27 mouse cellular contexts compared by ENCODE assay signal in genomic region chr8:76507247-76507646, GRCm38 (mm10).
DNase-seq lines count a peak whose midpoint lies in the region; ATAC-seq and TF ChIP-seq lines count a peak whose summit lies in the region.
"Had no signal": no experiment of that assay in that cellular context is flagged by ENCODE, and none has a peak within 500 bp of the region (broad histone marks: within the 10 kb centered on the region; RNA-seq: fewer than 3 reads in every experiment).

No protein-coding gene starts in this region.

- H3K27ac ChIP-seq in liver, adult 2 months (replicated peaks; ENCODE audit: insufficient read depth, low read depth, low read length), result no peak overlapping the region
- no peak overlapping the region for H3K27ac ChIP-seq in liver, embryonic 12.5 days
- no peak overlapping the region for H3K27ac ChIP-seq in intestine, postnatal 0 days (ENCODE audit: low read depth, low read length)
- H3K27ac ChIP-seq in stomach, postnatal 0 days (replicated peaks), result no peak overlapping the region
- no peak overlapping the region for H3K27ac ChIP-seq in midbrain, embryonic 16.5 days (ENCODE audit: low read length)
- H3K27ac ChIP-seq: embryonic facial prominence, embryonic 12.5 days; embryonic facial prominence, embryonic 15.5 days; gastrocnemius, adult 2 months; heart, embryonic 13.5 days; hindbrain, embryonic 14.5 days; hindbrain, postnatal 0 days had no signal

- no peaks in the 10 kb centered on the region for H3K9me3 ChIP-seq in liver, embryonic 12.5 days (replicated peaks)
- no peaks in the 10 kb centered on the region for H3K9me3 ChIP-seq in intestine, postnatal 0 days (ENCODE audit: control insufficient read depth)
- no peaks in the 10 kb centered on the region for H3K9me3 ChIP-seq in stomach, postnatal 0 days (ENCODE audit: control insufficient read depth, low read length)
- H3K9me3 ChIP-seq in midbrain, embryonic 16.5 days (replicated peaks; ENCODE audit: control insufficient read depth, low read length, poor library complexity, severe bottlenecking), result no peaks in the 10 kb centered on the region
- H3K9me3 ChIP-seq: embryonic facial prominence, embryonic 12.5 days; embryonic facial prominence, embryonic 15.5 days; G1E; heart, embryonic 13.5 days had no signal

- TF ChIP-seq POLR2A in liver, adult 2 months (IDR thresholded peaks at IDR 0.05; ENCODE audit: extremely low read depth, insufficient read depth, low read length), result no peak

- H3K4me1 ChIP-seq in liver, adult 2 months (ENCODE audit: control insufficient read depth, insufficient read depth, low read length), result no peaks in the 10 kb centered on the region
- no peaks in the 10 kb centered on the region for H3K4me1 ChIP-seq in liver, embryonic 12.5 days
- no peaks in the 10 kb centered on the region for H3K4me1 ChIP-seq in intestine, postnatal 0 days (replicated peaks; ENCODE audit: control insufficient read depth, insufficient read depth, low read length)
- no peaks in the 10 kb centered on the region for H3K4me1 ChIP-seq in stomach, postnatal 0 days (replicated peaks; ENCODE audit: control insufficient read depth, insufficient read depth)
- H3K4me1 ChIP-seq in midbrain, embryonic 16.5 days (ENCODE audit: control insufficient read depth, insufficient read depth, low read length), result no peaks in the 10 kb centered on the region
- H3K4me1 ChIP-seq: embryonic facial prominence, embryonic 12.5 days; embryonic facial prominence, embryonic 15.5 days; heart, embryonic 13.5 days had no signal

- H3K4me2 ChIP-seq in liver, embryonic 12.5 days, result no peak overlapping the region
- H3K4me2 ChIP-seq in intestine, postnatal 0 days (replicated peaks; ENCODE audit: low read depth), result peak overlapping the region; percentile 21; the same call in 1 of the 2 replicates
- H3K4me2 ChIP-seq in stomach, postnatal 0 days (replicated peaks; ENCODE audit: low read depth), result no peak overlapping the region
- H3K4me2 ChIP-seq in midbrain, embryonic 16.5 days (ENCODE audit: low read length), result no peak overlapping the region
- H3K4me2 ChIP-seq: embryonic facial prominence, embryonic 12.5 days; embryonic facial prominence, embryonic 15.5 days; heart, embryonic 13.5 days; hindbrain, embryonic 14.5 days had no signal

- no peaks in the 10 kb centered on the region for H3K79me2 ChIP-seq in liver, adult 2 months (ENCODE audit: control insufficient read depth, insufficient read depth, low read length)

- peak; percentile 57 for DNase-seq in liver, adult 2 months (ENCODE audit: extremely low read depth, low read depth, low spot score)
- DNase-seq in stomach, postnatal 0 days (ENCODE audit: low spot score), result no peak
- DNase-seq in layer of hippocampus, adult 9-10 months (ENCODE audit: low spot score), result no peak
- DNase-seq: adrenal gland, postnatal 10 days; adrenal gland, postnatal 36 days; B cell, adult 2 months; cerebellum, adult 18-20 months; cerebellum, adult 9-10 months; cerebellum, postnatal 14 days; forebrain, postnatal 0 days; gastrocnemius, adult 2 months; gastrocnemius, postnatal 14 days; heart, adult 18-20 months; heart, postnatal 14 days; heart, postnatal 4 days had no signal

- H3K4me3 ChIP-seq in liver, adult 2 months (ENCODE audit: insufficient read depth, low read depth, low read length), result no peak overlapping the region
- H3K4me3 ChIP-seq in liver, embryonic 12.5 days, result no peak overlapping the region
- no peak overlapping the region for H3K4me3 ChIP-seq in intestine, postnatal 0 days (ENCODE audit: low read depth, low read length)
- H3K4me3 ChIP-seq in stomach, postnatal 0 days (ENCODE audit: low read depth, low read length), result no peak overlapping the region
- no peak overlapping the region for H3K4me3 ChIP-seq in midbrain, embryonic 16.5 days (ENCODE audit: low read depth, low read length)
- H3K4me3 ChIP-seq: embryonic facial prominence, embryonic 12.5 days; embryonic facial prominence, embryonic 15.5 days; gastrocnemius, adult 2 months; heart, embryonic 13.5 days had no signal

- no peaks in the 10 kb centered on the region for H3K27me3 ChIP-seq in liver, adult 2 months (ENCODE audit: control insufficient read depth, insufficient read depth, low read length)
- H3K27me3 ChIP-seq in liver, embryonic 12.5 days (replicated peaks), result no peaks in the 10 kb centered on the region
- no peaks in the 10 kb centered on the region for H3K27me3 ChIP-seq in intestine, postnatal 0 days (replicated peaks; ENCODE audit: control insufficient read depth, insufficient read depth, low read length)
- H3K27me3 ChIP-seq in stomach, postnatal 0 days (ENCODE audit: control insufficient read depth, insufficient read depth, low read length), result no peaks in the 10 kb centered on the region
- no peaks in the 10 kb centered on the region for H3K27me3 ChIP-seq in midbrain, embryonic 16.5 days (ENCODE audit: control insufficient read depth, insufficient read depth, low read depth, low read length)
- H3K27me3 ChIP-seq: CH12.LX; embryonic facial prominence, embryonic 12.5 days; embryonic facial prominence, embryonic 15.5 days; heart, embryonic 13.5 days; Patski had no signal

- H3K9ac ChIP-seq in liver, adult 2 months (ENCODE audit: low read depth, low read length), result no peak overlapping the region
- no peak overlapping the region for H3K9ac ChIP-seq in liver, embryonic 12.5 days
- no peak overlapping the region for H3K9ac ChIP-seq in intestine, postnatal 0 days (ENCODE audit: low read depth, low read length)
- H3K9ac ChIP-seq in stomach, postnatal 0 days (ENCODE audit: low read length), result no peak overlapping the region
- no peak overlapping the region for H3K9ac ChIP-seq in midbrain, embryonic 16.5 days (ENCODE audit: low read depth, low read length)
- H3K9ac ChIP-seq: embryonic facial prominence, embryonic 12.5 days; embryonic facial prominence, embryonic 15.5 days; forebrain, postnatal 0 days; heart, embryonic 13.5 days; hindbrain, embryonic 14.5 days had no signal

- no peaks in the 10 kb centered on the region for H3K36me3 ChIP-seq in liver, adult 2 months (ENCODE audit: control insufficient read depth, insufficient read depth, low read length)
- no peaks in the 10 kb centered on the region for H3K36me3 ChIP-seq in liver, embryonic 12.5 days
- no peaks in the 10 kb centered on the region for H3K36me3 ChIP-seq in intestine, postnatal 0 days (ENCODE audit: control insufficient read depth, insufficient read depth)
- no peaks in the 10 kb centered on the region for H3K36me3 ChIP-seq in stomach, postnatal 0 days (ENCODE audit: control insufficient read depth, insufficient read depth, low read length)
- no peaks in the 10 kb centered on the region for H3K36me3 ChIP-seq in midbrain, embryonic 16.5 days (ENCODE audit: control insufficient read depth, insufficient read depth, low read length)
- H3K36me3 ChIP-seq: embryonic facial prominence, embryonic 12.5 days; embryonic facial prominence, embryonic 15.5 days; G1E; heart, embryonic 13.5 days had no signal

- no peak for ATAC-seq in liver, embryonic 12.5 days
- ATAC-seq in intestine, postnatal 0 days, result peak; percentile 94
- ATAC-seq in stomach, postnatal 0 days (ENCODE audit: low FRiP score, low TSS enrichment), result peak; percentile 81; the same call in 1 of the 2 replicates
- no peak for ATAC-seq in midbrain, embryonic 16.5 days
- ATAC-seq: forebrain, embryonic 14.5 days; forebrain, postnatal 0 days; hindbrain, postnatal 0 days; Patski had no signal

- 59% methylated on average over 3 of the region's 3 CpGs for WGBS in liver, adult 2 months
- WGBS in liver, embryonic 12.5 days (ENCODE audit: insufficient replicate concordance), result 54% methylated on average over 3 of the region's 3 CpGs
- 35% methylated on average over 3 of the region's 3 CpGs for WGBS in intestine, postnatal 0 days
- 60% methylated on average over 3 of the region's 3 CpGs for WGBS in stomach, postnatal 0 days
- WGBS in midbrain, embryonic 16.5 days, result 83% methylated on average over 3 of the region's 3 CpGs

- TF ChIP-seq EP300 in stomach, postnatal 0 days (optimal IDR thresholded peaks at IDR 0.05), result no peak

- no peak for TF ChIP-seq CTCF in liver, adult 2 months (IDR thresholded peaks at IDR 0.05; ENCODE audit: low read depth, low read length)
- TF ChIP-seq CTCF in intestine, postnatal 0 days (IDR thresholded peaks at IDR 0.05; ENCODE audit: low read depth), result no peak
- TF ChIP-seq CTCF in stomach, postnatal 0 days (IDR thresholded peaks at IDR 0.05; ENCODE audit: low read depth), result no peak

Comparison
In these comparisons a context has a peak if more than half of its experiments do, and no peak if none do; other contexts are left out.
1. ATAC-seq: peak in intestine, postnatal 0 days (single experiment) and stomach, postnatal 0 days (single experiment); none in liver, embryonic 12.5 days (single experiment) and midbrain, embryonic 16.5 days (single experiment).